Mouse (Mus musculus) ES-E14 (cell line): Measurements from ENCODE around the gene Uqcc2. TPM values are rescaled to one million over a fixed set of nuclear protein-coding genes. Genes with fewer than 3 reads are reported as not detected.

Experiments used
- DNase-seq: peaks from one replicate; pipeline ENCODE4 v3.0.0-alpha.2; 2013; ENCODE audit warnings: low read depth, low spot score
- H3K27ac ChIP-seq: 2 replicates; pipeline ENCODE4 v1.5.1; 2012; ENCODE audit warnings: low read depth, mild to moderate bottlenecking, low read length, moderate library complexity, mixed read lengths; ENCODE audit not compliant: poor library complexity, insufficient read depth, severe bottlenecking
- H3K36me3 ChIP-seq: 2 replicates; pipeline ENCODE4 v1.6.1; 2012; ENCODE audit warnings: mild to moderate bottlenecking, low read length, moderate library complexity, mixed read lengths; ENCODE audit not compliant: control insufficient read depth, poor library complexity, insufficient read depth, severe bottlenecking
- H3K4me1 ChIP-seq, 2 experiments: fragments of 150-350 bp in 1 of 2; sonication (generic) in 1 of 2; 2 replicates each; pipeline ENCODE4 v1.6.1; 2012; ENCODE audit warnings: low read length in 2 of 2, mild to moderate bottlenecking in 1 of 2, mixed read lengths in 1 of 2; ENCODE audit not compliant: control insufficient read depth in 2 of 2, insufficient read depth in 2 of 2, poor library complexity in 1 of 2
- H3K4me3 ChIP-seq, 2 experiments: fragments of 150-350 bp in 1 of 2; sonication (generic) in 1 of 2; 2 replicates each; pipeline ENCODE4 v1.5.1; 2012; ENCODE audit warnings: low read length in 2 of 2, low read depth in 1 of 2, mild to moderate bottlenecking in 1 of 2, mixed read lengths in 1 of 2; ENCODE audit not compliant: insufficient read depth in 1 of 2, poor library complexity in 1 of 2, severe bottlenecking in 1 of 2
- H3K9ac ChIP-seq: 2 replicates; pipeline ENCODE4 v1.6.1; 2012; ENCODE audit warnings: low read depth, mild to moderate bottlenecking, low read length, mixed read lengths; ENCODE audit not compliant: poor library complexity, insufficient read depth, severe bottlenecking
- H3K9me3 ChIP-seq: fragments of 150-350 bp; sonication (generic); 2 replicates; pipeline ENCODE4 v1.6.1; 2012; ENCODE audit warnings: low read depth, mild to moderate bottlenecking, low read length; ENCODE audit not compliant: control insufficient read depth, insufficient read depth
- CHD2 ChIP-seq: IDR thresholded peaks from 2 replicates; pipeline ENCODE4 v1.6.1; 2014; ENCODE audit warnings: mild to moderate bottlenecking, low read depth, low read length, inconsistent platforms
- HCFC1 ChIP-seq: IDR thresholded peaks from 2 replicates; pipeline ENCODE4 v1.6.1; 2012; ENCODE audit warnings: low read length, inconsistent platforms, borderline replicate concordance; ENCODE audit not compliant: insufficient read depth
- MAFK ChIP-seq: IDR thresholded peaks from 2 replicates; pipeline ENCODE4 v1.6.1; 2014; ENCODE audit warnings: mild to moderate bottlenecking, low read depth, low read length, inconsistent platforms; ENCODE audit not compliant: insufficient read depth
- ZC3H11A ChIP-seq: IDR thresholded peaks from 2 replicates; pipeline ENCODE4 v1.6.1; 2012; ENCODE audit warnings: low read depth, mild to moderate bottlenecking, inconsistent platforms, low read length, borderline replicate concordance
- ZNF384 ChIP-seq: IDR thresholded peaks from 2 replicates; pipeline ENCODE4 v1.6.1; 2012; ENCODE audit warnings: low read depth, low read length, inconsistent platforms
- in situ Hi-C, 2 experiments: fragments of 600-800 bp; cut with MboI; formaldehyde crosslinking; loops; one replicate each; pipeline ENCODE4 v1.15.1; 2025; ENCODE audit warnings: low sequenced_read_pairs in 2 of 2, inconsistent platforms in 1 of 2; ENCODE audit not compliant: unreplicated experiment in 2 of 2
- total RNA-seq: library from RNA; depleted of rRNA; stranded (reverse); fragments of 300-350 nt; gene quantifications from 2 replicates; pipeline ENCODE4 v1.2.3, GENCODE M21; 2012

The Uqcc2 gene
- total RNA-seq, 1 experiment = 199 TPM

GRCm38 (mm10) chr17:27123103-27123502, 10.6 kb downstream of the Uqcc2 start:
- H3K27ac ChIP-seq = no peak overlapping the region
- peaks cover 0 to 12% of the 10 kb centered on the region in 2 experiments; a peak in 2 of 4 replicates for H3K4me1 ChIP-seq
- H3K36me3 ChIP-seq = peaks cover 57% of the 10 kb centered on the region
- TF ChIP-seq MAFK (no peak), ZC3H11A (no peak), ZNF384 (no peak), HCFC1 (no peak), CHD2 (no peak)
- DNase-seq = no peak
- no peaks in the 10 kb centered on the region for H3K9me3 ChIP-seq
- in situ Hi-C loops = no loop called here
- H3K9ac ChIP-seq = no peak overlapping the region
- H3K4me3 ChIP-seq = no peak overlapping the region

DNA sequence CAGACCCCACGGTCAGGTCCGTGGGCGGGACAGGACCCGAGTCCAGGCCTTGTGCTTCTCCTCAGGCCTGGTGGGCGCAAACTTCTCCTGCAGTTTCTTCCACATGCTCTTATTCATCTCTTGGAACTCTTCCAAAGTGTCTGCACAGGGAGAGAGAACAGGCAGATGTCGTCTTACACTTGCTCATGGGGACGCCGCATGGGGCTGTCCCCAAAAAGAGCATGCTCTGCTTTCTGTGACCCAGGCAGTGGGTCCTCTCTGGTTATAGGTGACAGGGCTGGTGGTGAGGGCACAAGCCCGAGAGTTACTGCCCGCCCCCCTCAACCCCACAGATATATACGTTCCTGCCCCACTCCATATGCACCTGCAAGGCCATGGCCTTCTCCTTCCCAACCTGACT, 11.0 kb downstream of the Uqcc2 start:
- Histone ChIP-seq H3K27ac (no peak overlapping the region), H3K36me3 (peaks cover 58% of the 10 kb centered on the region), H3K4me1 (peaks cover 0 to 12% of the 10 kb centered on the region in 2 experiments; a peak in 2 of 4 replicates), H3K4me3 (no peak overlapping the region), H3K9ac (no peak overlapping the region), H3K9me3 (no peaks in the 10 kb centered on the region)
- no peak for DNase-seq
- in situ Hi-C loops = no loop called here
- no peak for TF ChIP-seq CHD2
- no peak for TF ChIP-seq HCFC1
- TF ChIP-seq MAFK = no peak
- no peak for TF ChIP-seq ZC3H11A
- no peak for TF ChIP-seq ZNF384

GRCm38 (mm10) chr17:27121781-27122180, 11.9 kb downstream of the Uqcc2 start:
- Histone ChIP-seq H3K4me3 (no peak overlapping the region), H3K4me1 (peaks cover 0 to 10% of the 10 kb centered on the region in 2 experiments; a peak in 2 of 4 replicates), H3K9me3 (no peaks in the 10 kb centered on the region), H3K36me3 (peaks cover 62% of the 10 kb centered on the region), H3K9ac (no peak overlapping the region), H3K27ac (no peak overlapping the region)
- no peak for TF ChIP-seq HCFC1
- no peak for TF ChIP-seq ZNF384
- no peak for TF ChIP-seq ZC3H11A
- in situ Hi-C loops = no loop called here
- no peak for DNase-seq

DNA sequence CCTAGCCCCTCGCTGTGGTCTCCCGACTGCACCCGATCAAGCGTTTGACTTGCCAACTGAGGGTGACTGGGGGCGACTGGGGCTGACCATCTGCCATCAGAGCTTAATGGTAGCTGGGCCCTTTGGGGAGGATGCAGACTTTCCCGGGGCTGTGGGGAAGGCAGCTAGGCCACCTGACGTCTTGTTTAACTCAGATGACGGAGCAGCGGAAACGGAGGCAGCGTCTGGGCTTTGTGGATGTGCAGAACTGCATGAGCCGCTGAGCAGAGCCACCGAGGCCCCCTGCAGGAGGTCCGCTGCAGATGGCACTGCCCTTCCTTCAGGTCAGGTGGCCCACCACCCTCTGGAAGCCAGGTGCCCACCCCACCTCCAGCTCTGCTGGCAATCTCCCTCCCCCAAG, 12.4 kb downstream of the Uqcc2 start:
- Histone ChIP-seq H3K9ac (no peak overlapping the region), H3K4me1 (peaks cover 0 to 11% of the 10 kb centered on the region in 2 experiments; a peak in 2 of 4 replicates), H3K36me3 (peaks cover 66% of the 10 kb centered on the region), H3K27ac (no peak overlapping the region), H3K4me3 (no peak overlapping the region), H3K9me3 (no peaks in the 10 kb centered on the region)
- no peak for DNase-seq
- in situ Hi-C loops = no loop called here
- TF ChIP-seq MAFK = no peak
- no peak for TF ChIP-seq HCFC1
- no peak for TF ChIP-seq ZNF384
- TF ChIP-seq ZC3H11A = no peak
- no peak for TF ChIP-seq CHD2

GRCm38 (mm10) chr17:27120561-27121024, 13.1 kb downstream of the Uqcc2 start:
- in situ Hi-C loops = no loop called here
- Histone ChIP-seq H3K36me3 (peaks cover 73% of the 10 kb centered on the region), H3K9me3 (no peaks in the 10 kb centered on the region), H3K27ac (no peak overlapping the region), H3K4me1 (peaks cover 0 to 15% of the 10 kb centered on the region in 2 experiments; a peak in 2 of 4 replicates), H3K9ac (no peak overlapping the region), H3K4me3 (no peak overlapping the region)
- peak; percentile 71 for DNase-seq
- TF ChIP-seq ZNF384 (no peak), HCFC1 (no peak), ZC3H11A (no peak), CHD2 (no peak), MAFK (no peak)
